Mouse (Mus musculus): ENCODE data around the gene Slc25a43.

DNA sequence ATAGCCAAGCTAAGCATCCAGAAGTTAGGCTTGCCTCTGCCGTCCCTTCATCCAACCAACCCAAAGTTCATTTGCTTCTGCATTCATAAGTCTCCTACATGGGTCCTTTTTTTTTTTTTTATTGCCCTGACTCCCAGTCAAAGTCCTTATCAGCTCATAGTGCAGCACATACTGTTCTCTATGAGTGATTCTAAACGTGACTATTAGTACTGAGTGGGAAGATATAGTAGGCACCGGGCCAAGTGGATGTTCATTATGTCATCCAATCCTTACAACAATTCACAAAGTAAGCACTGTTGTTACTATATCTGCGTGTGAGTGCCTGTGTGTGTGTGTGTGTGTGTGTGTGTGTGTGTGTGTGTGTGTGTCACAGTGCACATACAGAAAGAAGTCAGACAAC, 19.4 kb downstream of the Slc25a43 start:
- TF ChIP-seq CTCF (IDR thresholded peaks at IDR 0.05; ENCODE audit: low read depth, low read length) (no peak), POLR2A (IDR thresholded peaks at IDR 0.05; ENCODE audit: insufficient read depth, low read length) (no peak), EP300 (IDR thresholded peaks at IDR 0.05; ENCODE audit: insufficient read depth, low read depth, low read length) (no peak)
